Mouse (Mus musculus) MEL (cell line): Measurements from ENCODE around the gene Osbpl10. TPM values are rescaled to one million over a fixed set of nuclear protein-coding genes. Genes with fewer than 3 reads are reported as not detected.
A peak's percentile ranks its signal among the peaks of the same experiment; 100 is the strongest.

Experiments
- DNase-seq: peaks from one replicate; pipeline ENCODE4 v3.0.0; 2011; ENCODE audit warnings: low read depth, low spot score
- H3K27ac ChIP-seq: 2 replicates; pipeline ENCODE4 v1.5.1; 2012; ENCODE audit warnings: low read depth, mild to moderate bottlenecking, control low read depth, low read length, moderate library complexity; ENCODE audit not compliant: control insufficient read depth
- H3K27me3 ChIP-seq, 2 experiments: fragments of 150-350 bp in 1 of 2; sonication (generic) in 1 of 2; 2 replicates each; pipeline ENCODE4 v1.6.1; 2012; ENCODE audit warnings: low read length in 2 of 2, mild to moderate bottlenecking in 2 of 2, improper control_type of control experiment in 1 of 2, moderate library complexity in 1 of 2; ENCODE audit not compliant: insufficient read depth in 2 of 2, control insufficient read depth in 1 of 2
- H3K36me3 ChIP-seq, 2 experiments: 2 replicates each; pipeline ENCODE4 v1.6.1; 2012 to 2014; ENCODE audit warnings: low read length in 2 of 2, improper control_type of control experiment in 1 of 2, inconsistent platforms in 1 of 2, mild to moderate bottlenecking in 1 of 2; ENCODE audit not compliant: insufficient read depth in 2 of 2, control insufficient read depth in 1 of 2
- H3K4me1 ChIP-seq, 2 experiments: fragments of 150-350 bp in 1 of 2; sonication (generic) in 1 of 2; 2 replicates each; pipeline ENCODE4 v1.6.1; 2012; ENCODE audit warnings: low read length in 2 of 2, improper control_type of control experiment in 1 of 2, mild to moderate bottlenecking in 1 of 2; ENCODE audit not compliant: insufficient read depth in 2 of 2, control insufficient read depth in 1 of 2
- H3K4me3 ChIP-seq, 2 experiments: fragments of 150-350 bp in 1 of 2; sonication (generic) in 1 of 2; 2 replicates each; pipeline ENCODE4 v1.5.1; 2012; ENCODE audit warnings: low read depth in 2 of 2, low read length in 2 of 2, mild to moderate bottlenecking in 2 of 2, moderate library complexity in 2 of 2, control low read depth in 1 of 2, improper control_type of control experiment in 1 of 2; ENCODE audit not compliant: control insufficient read depth in 1 of 2, insufficient read depth in 1 of 2
- H3K79me2 ChIP-seq: 2 replicates; pipeline ENCODE4 v1.6.1; 2012; ENCODE audit warnings: mild to moderate bottlenecking, low read length, moderate library complexity; ENCODE audit not compliant: control insufficient read depth, poor library complexity, insufficient read depth
- H3K9ac ChIP-seq: 2 replicates; pipeline ENCODE4 v1.6.1; 2012; ENCODE audit warnings: low read depth, mild to moderate bottlenecking, control low read depth, low read length, moderate library complexity; ENCODE audit not compliant: control insufficient read depth, poor library complexity, severe bottlenecking
- H3K9me3 ChIP-seq: fragments of 150-350 bp; sonication (generic); replicated peaks from 2 replicates; pipeline ENCODE4 v1.6.1; 2012; ENCODE audit warnings: mild to moderate bottlenecking, low read length, improper control_type of control experiment, moderate library complexity; ENCODE audit not compliant: insufficient read depth
- CHD1 ChIP-seq: IDR thresholded peaks from 2 replicates; pipeline ENCODE4 v1.6.1; 2012; ENCODE audit warnings: low read depth, mild to moderate bottlenecking, inconsistent platforms, low read length, improper control_type of control experiment
- CTCF ChIP-seq, 3 experiments: IDR thresholded peaks in 2 of 3; conservative IDR thresholded peaks in 1 of 3; 2 replicates each; pipeline ENCODE4 v1.5.1; 2011 to 2012; ENCODE audit warnings: low read length in 3 of 3, low read depth in 2 of 3, mild to moderate bottlenecking in 2 of 3, improper control_type of control experiment in 1 of 3, inconsistent platforms in 1 of 3, mixed read lengths in 1 of 3, moderate library complexity in 1 of 3; ENCODE audit not compliant: control insufficient read depth in 1 of 3, insufficient read depth in 1 of 3, poor library complexity in 1 of 3, severe bottlenecking in 1 of 3
- E2F4 ChIP-seq: IDR thresholded peaks from 2 replicates; pipeline ENCODE4 v1.6.1; 2011; ENCODE audit warnings: low read depth, low read length, improper control_type of control experiment, borderline replicate concordance
- EP300 ChIP-seq, 2 experiments: IDR thresholded peaks; 2 replicates each; pipeline ENCODE4 v1.6.1; 2011; ENCODE audit warnings: improper control_type of control experiment in 2 of 2, low read length in 2 of 2, low read depth in 1 of 2, mild to moderate bottlenecking in 1 of 2
- ETS1 ChIP-seq: IDR thresholded peaks from 2 replicates; pipeline ENCODE4 v1.6.1; 2012; ENCODE audit warnings: low read depth, mild to moderate bottlenecking, inconsistent platforms, low read length, improper control_type of control experiment, moderate library complexity
- GABPA ChIP-seq: IDR thresholded peaks from 2 replicates; pipeline ENCODE4 v1.6.1; 2012; ENCODE audit warnings: low read depth, mild to moderate bottlenecking, inconsistent platforms, low read length, improper control_type of control experiment, moderate library complexity
- GATA1 ChIP-seq: IDR thresholded peaks from 2 replicates; pipeline ENCODE4 v1.6.1; 2011; ENCODE audit warnings: low read depth, low read length, improper control_type of control experiment
- KAT2A ChIP-seq: conservative IDR thresholded peaks from 2 replicates; pipeline ENCODE4 v1.6.1; 2012; ENCODE audit warnings: low read depth, low read length, improper control_type of control experiment, inconsistent platforms
- MYB ChIP-seq: IDR thresholded peaks from 2 replicates; pipeline ENCODE4 v1.6.1; 2011; ENCODE audit warnings: mild to moderate bottlenecking, low read depth, low read length, improper control_type of control experiment
- MYC ChIP-seq: IDR thresholded peaks from 2 replicates; pipeline ENCODE4 v1.6.1; 2011; ENCODE audit warnings: low read depth, mild to moderate bottlenecking, low read length, improper control_type of control experiment, moderate library complexity
- POLR2A ChIP-seq, 2 experiments: IDR thresholded peaks; 2 replicates each; pipeline ENCODE4 v1.6.1; 2011 to 2012; ENCODE audit warnings: low read length in 2 of 2, mild to moderate bottlenecking in 2 of 2, control low read depth in 1 of 2, improper control_type of control experiment in 1 of 2, low read depth in 1 of 2, moderate library complexity in 1 of 2; ENCODE audit not compliant: control insufficient read depth in 1 of 2, insufficient read depth in 1 of 2, poor library complexity in 1 of 2
- POLR2AphosphoS5 ChIP-seq: IDR thresholded peaks from 2 replicates; pipeline ENCODE4 v1.6.1; 2012; ENCODE audit warnings: low read depth, borderline replicate concordance, mild to moderate bottlenecking, inconsistent platforms, low read length, moderate library complexity, mixed read lengths
- RAD21 ChIP-seq: IDR thresholded peaks from 2 replicates; pipeline ENCODE4 v1.6.1; 2011; ENCODE audit warnings: mild to moderate bottlenecking, low read depth, low read length, improper control_type of control experiment
- TAL1 ChIP-seq: IDR thresholded peaks from 2 replicates; pipeline ENCODE4 v1.6.1; 2012; ENCODE audit warnings: mild to moderate bottlenecking, inconsistent platforms, low read length, moderate library complexity, mixed read lengths
- TBP ChIP-seq: IDR thresholded peaks from 2 replicates; pipeline ENCODE4 v1.8.0; 2011; ENCODE audit warnings: low read depth, low read length, improper control_type of control experiment
- UBTF ChIP-seq: IDR thresholded peaks from 2 replicates; pipeline ENCODE4 v1.6.1; 2012; ENCODE audit warnings: low read depth, mild to moderate bottlenecking, inconsistent platforms, low read length, improper control_type of control experiment, moderate library complexity, borderline replicate concordance; ENCODE audit not compliant: insufficient read depth
- USF1 ChIP-seq: IDR thresholded peaks from 2 replicates; pipeline ENCODE4 v1.6.1; 2014; ENCODE audit warnings: low read depth, mild to moderate bottlenecking, inconsistent platforms, low read length, improper control_type of control experiment, moderate library complexity
- ZC3H11A ChIP-seq: IDR thresholded peaks from 2 replicates; pipeline ENCODE4 v1.6.1; 2012; ENCODE audit warnings: low read depth, mild to moderate bottlenecking, inconsistent platforms, low read length, improper control_type of control experiment
- ZKSCAN1 ChIP-seq: IDR thresholded peaks from 2 replicates; pipeline ENCODE4 v1.6.1; 2012; ENCODE audit warnings: low read depth, mild to moderate bottlenecking, inconsistent platforms, low read length, improper control_type of control experiment, moderate library complexity
- ZNF384 ChIP-seq: IDR thresholded peaks from 2 replicates; pipeline ENCODE4 v1.6.1; 2012; ENCODE audit warnings: low read depth, mild to moderate bottlenecking, inconsistent platforms, low read length, improper control_type of control experiment
- polyA plus RNA-seq, 2 experiments: library from polyadenylated mRNA; stranded (reverse) in 1 of 2; unstranded in 1 of 2; fragments of >175 nt in 1 of 2; fragments of >200 nt in 1 of 2; gene quantifications; 2 replicates each; pipeline versions ENCODE4 v1.2.1 to v1.2.4; 2012; ENCODE audit warnings: low replicate concordance in 2 of 2, low read depth in 1 of 2; ENCODE audit not compliant: insufficient read length in 2 of 2, insufficient read depth in 1 of 2, missing spikeins in 1 of 2
- total RNA-seq: library from RNA; depleted of rRNA; stranded (reverse); fragments of 300-350 nt; gene quantifications from 2 replicates; pipeline ENCODE4 v1.2.3, GENCODE M21; 2012

The Osbpl10 gene
- total and polyA plus RNA-seq, 3 experiments: not detected

DNA sequence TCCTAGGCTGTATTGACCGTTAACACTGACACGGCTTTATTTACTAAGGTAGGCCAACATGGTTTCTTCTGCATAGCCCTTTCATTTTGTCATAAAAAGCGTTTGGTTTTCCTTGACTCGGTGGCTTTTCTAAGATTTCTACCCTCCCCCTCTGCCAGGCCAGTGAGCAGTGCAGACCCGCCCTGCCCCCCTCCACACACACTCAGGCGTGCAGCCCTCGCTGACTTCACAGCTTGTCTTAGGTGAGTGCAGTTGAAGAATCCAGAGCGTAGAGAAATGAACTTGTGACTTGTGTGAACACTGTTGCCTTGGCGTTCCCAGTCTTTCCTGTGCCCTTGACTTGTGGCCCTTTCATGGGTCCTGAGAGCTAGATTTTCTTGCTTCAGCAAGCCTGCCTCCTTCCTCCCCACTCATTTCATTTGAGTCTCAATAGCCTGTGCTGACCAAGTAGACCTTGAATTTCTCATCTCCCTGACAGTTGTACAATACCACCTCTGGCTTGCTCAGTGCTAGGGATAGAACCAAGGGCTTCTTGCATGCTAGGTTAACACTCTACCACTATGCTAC is 212.1 kb downstream of the Osbpl10 start:
- H3K9ac ChIP-seq: no peak overlapping the region
- no peaks in the 10 kb centered on the region for H3K27me3 ChIP-seq
- no peak for TF ChIP-seq MYB
- TF ChIP-seq ZC3H11A: no peak
- TF ChIP-seq TBP: no peak
- no peak for TF ChIP-seq GATA1
- TF ChIP-seq CHD1: no peak
- TF ChIP-seq GABPA: no peak
- TF ChIP-seq ETS1: no peak
- TF ChIP-seq MYC: no peak
- TF ChIP-seq ZKSCAN1: no peak
- no peak for TF ChIP-seq E2F4
- TF ChIP-seq RAD21: no peak
- TF ChIP-seq KAT2A: no peak
- TF ChIP-seq TAL1: no peak
- TF ChIP-seq POLR2A (IDR thresholded peaks at IDR 0.05; ENCODE audit: control insufficient read depth in 1 of 2, insufficient read depth in 1 of 2, low read depth in 1 of 2, low read length in 2 of 2, poor library complexity in 1 of 2): no peak
- TF ChIP-seq UBTF: no peak
- TF ChIP-seq USF1: no peak
- no peak for TF ChIP-seq POLR2AphosphoS5
- TF ChIP-seq, all 39 proteins: peak for 0
- H3K9me3 ChIP-seq: no peaks in the 10 kb centered on the region
- no peak overlapping the region for H3K27ac ChIP-seq
- H3K4me3 ChIP-seq: no peak overlapping the region
- no peaks in the 10 kb centered on the region for H3K36me3 ChIP-seq
- no peak for DNase-seq
- H3K79me2 ChIP-seq: no peaks in the 10 kb centered on the region
- no peaks in the 10 kb centered on the region for H3K4me1 ChIP-seq

DNA sequence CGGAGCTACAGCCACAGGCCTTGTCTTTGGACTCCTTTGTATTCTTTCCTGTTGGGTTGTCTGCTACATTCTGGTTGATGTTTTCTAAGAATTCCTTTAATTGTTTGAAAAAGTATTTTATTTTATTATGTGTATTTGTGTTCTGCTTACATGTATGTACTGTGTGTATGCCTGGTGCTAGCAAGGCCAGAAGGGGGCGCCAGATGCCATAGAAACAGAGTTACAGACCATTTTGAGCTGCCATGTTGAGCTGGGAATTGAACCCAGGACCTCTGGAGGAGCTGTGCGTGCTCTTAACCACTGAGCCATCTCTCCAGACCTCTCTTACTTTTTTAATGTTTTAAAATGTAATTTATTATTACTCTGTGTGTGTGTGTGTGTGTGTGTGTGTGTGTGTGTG is 214.5 kb downstream of the Osbpl10 start:
- no peak for DNase-seq
- Histone ChIP-seq H3K36me3 (no peaks in the 10 kb centered on the region), H3K79me2 (no peaks in the 10 kb centered on the region), H3K9me3 (no peaks in the 10 kb centered on the region), H3K27me3 (no peaks in the 10 kb centered on the region), H3K4me3 (no peak overlapping the region), H3K4me1 (no peaks in the 10 kb centered on the region), H3K27ac (no peak overlapping the region), H3K9ac (no peak overlapping the region)
- TF ChIP-seq ZNF384 (no peak), CTCF (IDR thresholded peaks at IDR 0.05 in 2 of 3, conservative IDR thresholded peaks at IDR 0.05 in 1 of 3; ENCODE audit: control insufficient read depth in 1 of 3, insufficient read depth in 1 of 3, low read depth in 2 of 3, low read length in 3 of 3, poor library complexity in 1 of 3, severe bottlenecking in 1 of 3) (peak in 2 of 3 experiments; percentile 20 to 26; a peak in 3 of 6 replicates), EP300 (IDR thresholded peaks at IDR 0.05; ENCODE audit: low read depth in 1 of 2, low read length in 2 of 2) (no peak)
